Mouse (Mus musculus) R1 (cell line): ENCODE data around the gene L2hgdh.

Source experiments
- DNase-seq: peaks from one replicate; pipeline ENCODE4 v3.0.0-alpha.2; 2018; ENCODE audit warnings: low read depth, low spot score

The L2hgdh gene

DNA sequence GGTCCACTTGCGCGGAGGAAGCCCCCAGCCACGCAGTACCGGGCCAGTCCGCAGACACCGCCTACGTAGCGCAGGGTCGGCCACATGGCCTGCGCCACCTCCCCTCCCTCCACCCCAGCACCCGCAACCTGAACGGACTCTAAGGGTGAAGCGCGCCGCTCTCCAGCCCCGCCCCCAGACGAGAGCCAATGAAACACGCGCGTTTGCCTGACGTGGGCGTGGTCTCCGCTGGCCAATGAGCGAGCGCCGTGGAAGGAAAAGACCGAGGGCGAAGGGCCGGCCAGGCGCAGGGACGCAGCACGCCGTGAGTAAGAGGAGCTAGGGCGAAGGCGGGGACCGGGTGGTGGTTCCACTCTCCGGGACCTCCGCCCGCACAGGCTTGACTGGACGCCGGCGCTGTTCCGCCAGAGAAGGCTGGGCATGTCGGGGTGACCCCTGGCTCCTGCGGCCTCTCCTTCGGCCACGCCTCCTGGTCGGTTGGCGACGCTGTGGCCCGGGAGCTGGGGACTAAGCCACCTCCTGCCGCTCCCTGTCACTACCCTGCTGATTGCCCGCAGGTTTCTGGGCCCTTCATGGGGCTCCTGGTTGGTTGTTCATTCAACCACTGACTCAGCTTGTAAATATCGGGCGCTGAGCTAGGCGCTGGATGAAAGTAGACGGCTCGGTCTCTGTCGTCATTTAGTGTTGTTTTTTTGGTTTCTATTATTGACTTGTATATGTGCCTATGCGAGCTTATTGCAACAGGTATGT is at the start of gene L2hgdh, which contains the start of gene Atp5s:
TSS of gene L2hgdh (minus strand) at position 163 of the 750 bp plus-strand sequence.
TSS of gene Atp5s (plus strand) at position 240 of the 750 bp plus-strand sequence.
- peak; percentile 97 for DNase-seq

DNA sequence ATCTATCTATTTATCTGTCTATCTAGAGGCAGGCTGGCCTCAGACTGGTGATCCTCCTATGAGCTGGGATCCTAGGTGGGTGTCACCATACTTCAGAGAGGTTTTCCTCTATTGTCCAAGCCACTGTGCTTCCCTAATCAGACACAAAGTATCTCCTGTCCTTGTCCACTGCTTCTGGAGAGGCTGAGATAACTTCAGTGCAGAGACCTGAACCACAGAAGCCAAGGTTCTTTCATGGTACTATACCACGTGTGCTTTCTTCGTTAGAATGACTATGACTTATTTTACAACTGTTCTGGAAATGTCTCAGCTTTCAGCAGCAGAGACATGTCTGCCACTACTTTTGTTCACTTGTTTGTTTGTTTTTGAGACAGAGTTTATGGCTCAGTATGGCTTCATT is 44.2 kb upstream of the L2hgdh start:
- no peak for DNase-seq

- no peak for DNase-seq
These were observed 43.0 kb upstream of the L2hgdh start for GRCm38 (mm10) chr12:69767476-69768258.

DNA sequence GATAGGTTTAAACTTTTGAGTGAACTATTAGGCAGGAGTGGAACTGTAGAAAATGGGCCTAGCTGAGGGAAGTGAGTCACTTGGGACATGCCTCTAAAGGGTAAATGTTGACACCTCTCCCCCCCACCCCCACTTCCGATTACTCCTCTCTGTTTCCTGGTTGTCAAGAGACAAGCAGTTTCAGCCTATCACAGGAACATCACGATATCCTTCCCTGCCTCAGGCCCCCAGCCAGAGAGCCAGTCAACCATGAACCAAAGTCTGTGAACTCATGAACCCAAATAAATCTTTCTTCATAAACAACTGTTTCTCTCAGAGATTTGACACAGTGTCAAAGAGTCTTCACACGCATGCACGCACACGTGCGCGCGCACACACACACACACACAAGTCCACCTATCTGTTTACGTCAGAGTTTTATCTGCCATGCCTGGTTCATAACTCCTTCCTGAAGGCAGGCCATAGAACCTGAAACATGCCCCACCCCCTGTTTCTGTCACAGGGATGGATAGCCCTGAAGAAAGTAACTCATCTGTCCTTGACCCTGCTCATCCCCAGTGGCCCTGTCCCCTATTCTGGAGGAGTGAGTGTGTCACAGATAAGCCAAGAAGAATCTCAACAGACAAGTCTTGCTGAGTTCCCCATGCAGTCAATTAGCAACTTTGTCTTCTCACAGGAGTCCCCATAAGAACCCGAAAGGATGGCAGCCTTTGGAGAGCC is 41.7 kb upstream of the L2hgdh start:
- DNase-seq = no peak

DNA sequence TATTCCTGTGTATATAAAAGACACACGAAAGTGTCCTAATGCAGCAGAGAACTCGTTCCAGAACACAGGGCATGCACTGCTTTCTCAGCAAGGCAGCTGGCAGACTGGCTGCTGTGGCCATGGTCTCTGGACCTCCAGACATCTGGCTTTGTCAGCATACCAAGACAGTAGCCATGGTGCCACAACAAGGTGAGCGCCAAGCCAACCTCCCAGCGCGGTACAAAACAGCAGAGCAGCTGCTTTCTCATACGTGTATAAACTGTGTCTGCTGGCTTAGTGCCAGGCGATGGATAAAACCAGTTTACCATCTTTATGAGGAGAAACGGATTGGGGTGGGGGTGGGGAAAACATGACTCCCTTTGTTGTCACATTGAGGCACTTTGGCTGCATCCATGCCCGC is 40.9 kb upstream of the L2hgdh start:
- no peak for DNase-seq

GRCm38 (mm10) chr12:69761603-69762002 is 36.9 kb upstream of the L2hgdh start:
- DNase-seq = no peak

- DNase-seq = peak; percentile 24
These were observed 36.2 kb upstream of the L2hgdh start for GRCm38 (mm10) chr12:69760743-69761406.

DNA sequence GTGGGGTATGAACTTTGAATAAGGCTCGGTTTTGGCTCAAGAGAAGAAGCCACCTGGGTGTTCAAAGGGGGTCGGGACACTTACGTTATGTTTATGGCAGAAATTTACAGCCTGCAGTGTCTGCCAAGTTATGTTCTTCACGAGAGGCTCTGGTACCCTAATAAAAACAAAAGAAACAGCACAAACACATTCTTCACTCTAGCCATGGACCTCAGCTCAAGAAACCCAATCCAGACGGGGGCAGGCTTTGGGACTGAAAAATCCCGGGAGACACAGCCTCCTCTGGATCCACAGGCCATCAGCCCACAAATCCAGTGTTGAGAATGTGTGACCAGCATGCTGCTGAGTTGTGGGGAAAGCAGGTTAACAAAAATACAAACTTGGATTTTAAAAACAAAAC is 35.3 kb upstream of the L2hgdh start:
- no peak for DNase-seq

GRCm38 (mm10) chr12:69759267-69759885 is 34.7 kb upstream of the L2hgdh start:
- DNase-seq = no peak

- peak; percentile 50 for DNase-seq
These were observed 33.8 kb upstream of the L2hgdh start for GRCm38 (mm10) chr12:69758221-69759185.

- peak; percentile 76 for DNase-seq
These were observed 32.9 kb upstream of the L2hgdh start for GRCm38 (mm10) chr12:69757418-69758141.

- no peak for DNase-seq
These were observed 31.3 kb upstream of the L2hgdh start for GRCm38 (mm10) chr12:69756015-69756414.

- DNase-seq = no peak
These were observed 29.3 kb upstream of the L2hgdh start for GRCm38 (mm10) chr12:69753936-69754335.

GRCm38 (mm10) chr12:69751864-69752341 is 27.2 kb upstream of the L2hgdh start:
- peak; percentile 60 for DNase-seq

DNA sequence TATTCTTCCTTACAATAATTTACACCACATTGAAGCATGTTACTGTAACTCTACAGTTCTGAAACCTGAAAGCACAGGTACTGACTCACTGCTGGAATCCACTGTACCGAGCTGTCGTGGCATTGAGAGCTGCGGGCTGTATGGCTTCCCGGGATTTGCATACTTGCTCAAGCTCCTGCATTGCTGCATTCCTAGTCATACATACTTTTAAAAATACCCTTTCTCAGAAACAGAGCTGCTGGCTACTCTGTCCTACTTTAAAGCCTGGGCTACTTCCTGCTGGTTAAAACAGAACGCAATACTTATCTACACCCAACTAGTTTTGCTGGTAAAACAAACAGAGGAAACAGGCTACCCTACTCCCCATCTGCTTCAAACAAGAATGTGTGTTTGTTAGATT is 19.5 kb upstream of the L2hgdh start:
- no peak for DNase-seq

- DNase-seq = no peak
These were observed 17.3 kb upstream of the L2hgdh start for GRCm38 (mm10) chr12:69741965-69742364.

- DNase-seq = no peak
These were observed 9.2 kb upstream of the L2hgdh start for GRCm38 (mm10) chr12:69733923-69734322.

- peak; percentile 65 for DNase-seq
These were observed 8.8 kb upstream of the L2hgdh start for GRCm38 (mm10) chr12:69733518-69733917.

- peak; percentile 67 for DNase-seq
These were observed 7.5 kb upstream of the L2hgdh start for GRCm38 (mm10) chr12:69732221-69732620.
